Mouse (Mus musculus): Measurements from ENCODE around the gene Tpx2. TPM values are rescaled to one million over a fixed set of nuclear protein-coding genes. Genes with fewer than 3 reads are reported as not detected.

The Tpx2 gene
- total and polyA plus RNA-seq, 3 experiments, result 16.7 to 257 (median 142) TPM

- ATAC-seq (ENCODE audit: extremely low read depth, insufficient number of reproducible peaks, low FRiP score, poor library complexity, severe bottlenecking), result no peak
- Histone ChIP-seq H3K4me3 (ENCODE audit: low read depth, low read length) (no peak overlapping the region), H3K36me3 (replicated peaks) (no peaks in the 10 kb centered on the region), H3K9me3 (replicated peaks) (no peaks in the 10 kb centered on the region), H3K27me3 (ENCODE audit: insufficient read depth, low read length) (peaks cover 54% of the 10 kb centered on the region), H3K4me1 (ENCODE audit: insufficient read depth, low read depth, low read length) (peaks cover 8% of the 10 kb centered on the region)
- no peak for DNase-seq (ENCODE audit: low spot score)
- TF ChIP-seq POLR2AphosphoS5 (IDR thresholded peaks at IDR 0.05; ENCODE audit: insufficient replicate concordance, low read depth, low read length) (no peak), GATA1 (IDR thresholded peaks at IDR 0.05; ENCODE audit: borderline replicate concordance, low read length) (no peak), TAL1 (conservative IDR thresholded peaks at IDR 0.05; ENCODE audit: low read depth, low read length) (no peak)
Observed at GRCm38 (mm10) chr2:152911432-152911831, 63.7 kb downstream of the Tpx2 start.

- H3K4me1 ChIP-seq (ENCODE audit: insufficient read depth, low read depth, low read length), result peaks cover 8% of the 10 kb centered on the region
- no peak overlapping the region for H3K4me3 ChIP-seq (ENCODE audit: low read depth, low read length)
- no peak for TF ChIP-seq GATA1 (IDR thresholded peaks at IDR 0.05; ENCODE audit: borderline replicate concordance, low read length)
- no peak for TF ChIP-seq GATA2 (IDR thresholded peaks at IDR 0.05; ENCODE audit: borderline replicate concordance, low read depth, low read length)
- no peak for TF ChIP-seq TAL1 (conservative IDR thresholded peaks at IDR 0.05; ENCODE audit: low read depth, low read length)
- TF ChIP-seq POLR2AphosphoS5 (IDR thresholded peaks at IDR 0.05; ENCODE audit: insufficient replicate concordance, low read depth, low read length), result no peak
- no peak for TF ChIP-seq CTCF (IDR thresholded peaks at IDR 0.05; ENCODE audit: low read depth, low read length)
- H3K9me3 ChIP-seq (replicated peaks), result no peaks in the 10 kb centered on the region
- no peaks in the 10 kb centered on the region for H3K36me3 ChIP-seq (replicated peaks)
- no peak for ATAC-seq (ENCODE audit: extremely low read depth, insufficient number of reproducible peaks, low FRiP score, poor library complexity, severe bottlenecking)
- DNase-seq (ENCODE audit: low spot score), result no peak
- H3K27me3 ChIP-seq (ENCODE audit: insufficient read depth, low read length), result peaks cover 41% of the 10 kb centered on the region
Observed at GRCm38 (mm10) chr2:152913471-152913870, 65.7 kb downstream of the Tpx2 start.

- H3K4me3 ChIP-seq (ENCODE audit: low read depth, low read length), result no peak overlapping the region; the same call in 1 of the 2 replicates
- H3K36me3 ChIP-seq (replicated peaks), result no peaks in the 10 kb centered on the region
- peaks cover 8% of the 10 kb centered on the region for H3K4me1 ChIP-seq (ENCODE audit: insufficient read depth, low read depth, low read length)
- TF ChIP-seq GATA2 (IDR thresholded peaks at IDR 0.05; ENCODE audit: borderline replicate concordance, low read depth, low read length) (no peak), CTCF (IDR thresholded peaks at IDR 0.05; ENCODE audit: low read depth, low read length) (peak; percentile 79)
- peak; percentile 34; the same call in 1 of the 2 replicates for ATAC-seq (ENCODE audit: extremely low read depth, insufficient number of reproducible peaks, low FRiP score, poor library complexity, severe bottlenecking)
- DNase-seq (ENCODE audit: low spot score), result peak; percentile 65
- H3K9me3 ChIP-seq (replicated peaks), result no peaks in the 10 kb centered on the region
- H3K27me3 ChIP-seq (ENCODE audit: insufficient read depth, low read length), result peaks cover 34% of the 10 kb centered on the region
Observed at GRCm38 (mm10) chr2:152914310-152915120, 66.8 kb downstream of the Tpx2 start.

- TF ChIP-seq GATA2 (IDR thresholded peaks at IDR 0.05; ENCODE audit: borderline replicate concordance, low read depth, low read length), result no peak
- TF ChIP-seq GATA1 (IDR thresholded peaks at IDR 0.05; ENCODE audit: borderline replicate concordance, low read length), result no peak
- TF ChIP-seq TAL1 (conservative IDR thresholded peaks at IDR 0.05; ENCODE audit: low read depth, low read length), result no peak
- Histone ChIP-seq H3K36me3 (replicated peaks) (no peaks in the 10 kb centered on the region), H3K9me3 (replicated peaks) (no peaks in the 10 kb centered on the region), H3K27me3 (ENCODE audit: insufficient read depth, low read length) (peaks cover 29% of the 10 kb centered on the region; the same call in 1 of the 2 replicates), H3K4me3 (ENCODE audit: low read depth, low read length) (no peak overlapping the region), H3K4me1 (ENCODE audit: insufficient read depth, low read depth, low read length) (peaks cover 8% of the 10 kb centered on the region)
- DNase-seq (ENCODE audit: low spot score) (no peak), ATAC-seq (ENCODE audit: extremely low read depth, insufficient number of reproducible peaks, low FRiP score, poor library complexity, severe bottlenecking) (no peak)
Observed at GRCm38 (mm10) chr2:152915453-152915852, 67.7 kb downstream of the Tpx2 start.

GRCm38 (mm10) chr2:152916111-152916510 is 68.3 kb downstream of the Tpx2 start:
- Histone ChIP-seq H3K4me1 (ENCODE audit: insufficient read depth, low read depth, low read length) (peaks cover 8% of the 10 kb centered on the region), H3K36me3 (replicated peaks) (no peaks in the 10 kb centered on the region), H3K9me3 (replicated peaks) (no peaks in the 10 kb centered on the region), H3K4me3 (ENCODE audit: low read depth, low read length) (no peak overlapping the region), H3K27me3 (ENCODE audit: insufficient read depth, low read length) (peaks cover 24% of the 10 kb centered on the region)
- ATAC-seq (ENCODE audit: extremely low read depth, insufficient number of reproducible peaks, low FRiP score, poor library complexity, severe bottlenecking) (no peak), DNase-seq (ENCODE audit: low spot score) (no peak)
- TF ChIP-seq GATA1 (IDR thresholded peaks at IDR 0.05; ENCODE audit: borderline replicate concordance, low read length) (no peak), TAL1 (conservative IDR thresholded peaks at IDR 0.05; ENCODE audit: low read depth, low read length) (no peak), CTCF (IDR thresholded peaks at IDR 0.05; ENCODE audit: low read depth, low read length) (no peak), GATA2 (IDR thresholded peaks at IDR 0.05; ENCODE audit: borderline replicate concordance, low read depth, low read length) (no peak), POLR2AphosphoS5 (IDR thresholded peaks at IDR 0.05; ENCODE audit: insufficient replicate concordance, low read depth, low read length) (no peak)

GRCm38 (mm10) chr2:152917671-152918070 is 69.9 kb downstream of the Tpx2 start:
- no peaks in the 10 kb centered on the region for H3K36me3 ChIP-seq (replicated peaks)
- no peaks in the 10 kb centered on the region for H3K9me3 ChIP-seq (replicated peaks)
- peaks cover 8% of the 10 kb centered on the region for H3K4me1 ChIP-seq (ENCODE audit: insufficient read depth, low read depth, low read length)
- DNase-seq (ENCODE audit: low spot score) (no peak), ATAC-seq (ENCODE audit: extremely low read depth, insufficient number of reproducible peaks, low FRiP score, poor library complexity, severe bottlenecking) (no peak)
- H3K27me3 ChIP-seq (ENCODE audit: insufficient read depth, low read length), result peaks cover 21% of the 10 kb centered on the region
- H3K4me3 ChIP-seq (ENCODE audit: low read depth, low read length), result no peak overlapping the region
- no peak for TF ChIP-seq GATA2 (IDR thresholded peaks at IDR 0.05; ENCODE audit: borderline replicate concordance, low read depth, low read length)
- TF ChIP-seq POLR2AphosphoS5 (IDR thresholded peaks at IDR 0.05; ENCODE audit: insufficient replicate concordance, low read depth, low read length), result no peak
- no peak for TF ChIP-seq CTCF (IDR thresholded peaks at IDR 0.05; ENCODE audit: low read depth, low read length)
- no peak for TF ChIP-seq GATA1 (IDR thresholded peaks at IDR 0.05; ENCODE audit: borderline replicate concordance, low read length)
- TF ChIP-seq TAL1 (conservative IDR thresholded peaks at IDR 0.05; ENCODE audit: low read depth, low read length), result no peak
